Mouse (Mus musculus) layer of hippocampus, adult 6 months (tissue): ENCODE data around the gene Ceacam3. TPM values are rescaled to one million over a fixed set of nuclear protein-coding genes. Genes with fewer than 3 reads are reported as not detected.

Source experiments
- long read RNA-seq, 2 experiments: library from polyadenylated mRNA; unstranded; transcript quantifications; one replicate each; pipeline ENCODE4 v2.0.0; 2019 to 2020
- polyA plus RNA-seq: library from polyadenylated mRNA; unstranded; fragments of <200 nt; fragmentation: Nextera tagmentation; gene quantifications from 2 replicates; pipeline ENCODE4 v1.2.3, GENCODE M21; 2021

Gene Ceacam3
- polyA plus RNA-seq: not detected in 2 replicates
- long read RNA-seq, experiment 1: 0 reads
- long read RNA-seq, experiment 2: 0 reads

DNA sequence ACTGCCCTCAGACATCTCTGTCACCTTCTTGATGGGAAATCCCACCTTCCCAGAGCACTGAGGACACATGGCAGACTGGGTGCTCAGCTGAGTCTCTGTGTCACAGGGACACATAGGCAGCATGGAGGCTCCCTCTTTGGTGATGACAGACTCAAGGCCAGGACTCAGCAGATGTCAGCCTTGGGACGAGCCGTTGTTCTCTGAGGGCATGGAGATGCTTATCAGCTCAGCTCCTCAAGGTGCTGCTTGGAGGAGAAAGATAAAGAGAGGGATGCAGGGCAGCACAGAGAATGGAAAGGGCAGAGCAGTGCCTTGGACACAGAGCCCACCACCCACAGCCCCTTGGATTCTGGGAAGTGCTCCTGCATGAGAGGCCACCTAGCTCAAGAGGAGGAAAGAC is at the start of gene Ceacam3:
TSS of gene Ceacam3 (plus strand) at position 352 of the 400 bp plus-strand sequence.

GRCm38 (mm10) chr7:17203177-17203576 is 53.1 kb downstream of the Ceacam3 start, which contains the start of gene Psg29:
TSS of gene Psg29 (plus strand) at chr7:17203477.

Other genes starting within 250 kb of the Ceacam3 start
- 0.05 and 0.08 TPM in 2 replicates for gene Ptgir, start 243.8 kb upstream of the Ceacam3 start, polyA plus RNA-seq
- 493 and 510 TPM in 2 replicates for gene Calm3, start 226.2 kb upstream of the Ceacam3 start, polyA plus RNA-seq
- gene Pnmal2, start 205.6 kb upstream of the Ceacam3 start, polyA plus RNA-seq: 112 and 113 TPM in 2 replicates
- gene Pnmal1, start 190.6 kb upstream of the Ceacam3 start, polyA plus RNA-seq: 64.1 and 64.5 TPM in 2 replicates
- gene Gm42372, start 167.2 kb upstream of the Ceacam3 start, polyA plus RNA-seq: 9.1 and 9.2 TPM in 2 replicates
- gene Ccdc8, start 157.6 kb upstream of the Ceacam3 start, polyA plus RNA-seq: 0.35 and 0.38 TPM in 2 replicates
- gene Ppp5c, start 122.4 kb upstream of the Ceacam3 start, polyA plus RNA-seq: 126 and 137 TPM in 2 replicates
- 0.30 and 0.78 TPM in 2 replicates for gene Hif3a, start 87.9 kb upstream of the Ceacam3 start, polyA plus RNA-seq
- gene Psg16, start 76.2 kb upstream of the Ceacam3 start, polyA plus RNA-seq: 1.9 and 2.7 TPM in 2 replicates
- not detected in 2 replicates for gene Psg29, start 53.2 kb downstream of the Ceacam3 start, polyA plus RNA-seq